Mouse (Mus musculus) liver, embryonic 11.5 days (tissue): ENCODE data around the gene Marveld1. TPM values are rescaled to one million over a fixed set of nuclear protein-coding genes. Genes with fewer than 3 reads are reported as not detected.

ENCODE experiments used
- ATAC-seq: fragments of 200-750 bp; cut with Nextera tagmentation; replicated peaks from 2 replicates; pipeline ENCODE4 v1.8.0; 2017; ENCODE audit warnings: moderate number of reproducible peaks, mild to moderate bottlenecking, moderate TSS enrichment, moderate library complexity; ENCODE audit not compliant: low FRiP score
- DNase-seq: peaks from one replicate; pipeline ENCODE4 v3.0.0-alpha.2; 2017; ENCODE audit warnings: low spot score
- H3K27ac ChIP-seq: fragments of 300-500 bp; sonication (generic); 2 replicates; pipeline ENCODE4 v1.5.1; 2014; ENCODE audit warnings: mild to moderate bottlenecking, low read depth, low read length, control low read depth
- H3K27me3 ChIP-seq: fragments of 300-500 bp; sonication (generic); replicated peaks from 2 replicates; pipeline ENCODE4 v1.6.1; 2014; ENCODE audit warnings: low read length, mixed read lengths; ENCODE audit not compliant: control insufficient read depth, insufficient read depth
- H3K36me3 ChIP-seq: fragments of 300-500 bp; sonication (generic); 2 replicates; pipeline ENCODE4 v1.6.1; 2014; ENCODE audit warnings: mild to moderate bottlenecking, low read length, moderate library complexity, mixed read lengths; ENCODE audit not compliant: control insufficient read depth, insufficient read depth
- H3K4me1 ChIP-seq: fragments of 300-500 bp; sonication (generic); replicated peaks from 2 replicates; pipeline ENCODE4 v1.6.1; 2014; ENCODE audit warnings: low read length, mixed read lengths; ENCODE audit not compliant: control insufficient read depth, insufficient read depth
- H3K4me2 ChIP-seq: fragments of 300-500 bp; sonication (generic); 2 replicates; pipeline ENCODE4 v1.6.1; 2014; ENCODE audit warnings: mild to moderate bottlenecking, control low read depth, moderate library complexity
- H3K4me3 ChIP-seq: fragments of 300-500 bp; sonication (generic); 2 replicates; pipeline ENCODE4 v1.5.1; 2014; ENCODE audit warnings: low read depth, low read length, control low read depth
- H3K9ac ChIP-seq: fragments of 300-500 bp; sonication (generic); 2 replicates; pipeline ENCODE4 v1.6.1; 2014; ENCODE audit warnings: low read depth, low read length, control low read depth
- H3K9me3 ChIP-seq: fragments of 300-500 bp; sonication (generic); 2 replicates; pipeline ENCODE4 v1.6.1; 2016; ENCODE audit warnings: low read length, inconsistent platforms, mixed read lengths; ENCODE audit not compliant: control insufficient read depth
- WGBS: fragments of 180-500 bp; shearing (Covaris S2); extraction: QIAGEN DNeasy Blood & Tissue Kit; methylation state at CpG from one replicate; pipeline ENCODE4 v1.1.7; 2014; 5-methylcytosine and 5-hydroxymethylcytosine counted together
- polyA plus RNA-seq: library from polyadenylated mRNA; unstranded; fragments of >200 nt; fragmentation: Nextera tagmentation; extraction: Ambion mirVana; gene quantifications from 2 replicates; pipeline ENCODE4 v1.2.1, GENCODE M21; 2014

Gene Marveld1
- polyA plus RNA-seq, 1 experiment from 2014 or later: 5.4 TPM

- Histone ChIP-seq H3K4me2 (no peak overlapping the region), H3K9ac (no peak overlapping the region), H3K4me1 (peaks cover 15% of the 10 kb centered on the region), H3K27me3 (no peaks in the 10 kb centered on the region), H3K9me3 (no peaks in the 10 kb centered on the region), H3K4me3 (no peak overlapping the region), H3K27ac (no peak overlapping the region), H3K36me3 (no peaks in the 10 kb centered on the region)
- no peak for DNase-seq
- peak; percentile 81 for ATAC-seq
Observed at GRCm38 (mm10) chr19:42135070-42135469, 12.1 kb upstream of the Marveld1 start.

DNA sequence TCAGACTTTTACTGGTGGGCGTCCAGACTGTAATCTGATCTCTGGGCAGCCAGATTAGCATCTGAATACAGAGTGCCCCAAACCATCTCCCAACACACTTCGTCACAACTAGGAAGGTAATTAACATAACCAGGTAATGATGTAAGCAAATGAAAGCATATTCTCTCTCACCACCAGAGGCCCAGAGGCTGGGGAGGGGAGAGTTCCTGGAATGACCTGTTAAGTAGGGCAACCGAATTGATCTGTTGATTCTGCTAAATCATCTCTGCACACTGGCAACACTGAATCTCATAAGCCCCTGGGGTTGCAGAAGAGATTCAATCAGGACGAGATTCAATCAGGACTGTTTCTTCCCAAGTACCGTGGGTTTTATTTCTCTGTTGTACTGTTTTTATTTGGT lies 11.1 kb upstream of the Marveld1 start:
- WGBS: 36% methylated on average over 5 of the region's 5 CpGs
- H3K4me1 ChIP-seq: peaks cover 15% of the 10 kb centered on the region

GRCm38 (mm10) chr19:42137167-42137672 lies 10.0 kb upstream of the Marveld1 start:
- Histone ChIP-seq H3K27ac (no peak overlapping the region), H3K36me3 (no peaks in the 10 kb centered on the region), H3K4me3 (no peak overlapping the region), H3K4me1 (peaks cover 15% of the 10 kb centered on the region), H3K27me3 (no peaks in the 10 kb centered on the region), H3K9me3 (no peaks in the 10 kb centered on the region), H3K4me2 (no peak overlapping the region), H3K9ac (no peak overlapping the region)
- no peak for DNase-seq
- 88% methylated on average over 4 of the region's 4 CpGs for whole genome bisulfite sequencing
- no peak for ATAC-seq

More for the DNA sequence above, 11.1 kb upstream of the Marveld1 start:
- Histone ChIP-seq H3K27me3 (no peaks in the 10 kb centered on the region), H3K4me2 (no peak overlapping the region), H3K36me3 (no peaks in the 10 kb centered on the region), H3K9ac (no peak overlapping the region), H3K4me3 (no peak overlapping the region), H3K27ac (no peak overlapping the region), H3K9me3 (no peaks in the 10 kb centered on the region)
- ATAC-seq (no peak), DNase-seq (no peak)

DNA sequence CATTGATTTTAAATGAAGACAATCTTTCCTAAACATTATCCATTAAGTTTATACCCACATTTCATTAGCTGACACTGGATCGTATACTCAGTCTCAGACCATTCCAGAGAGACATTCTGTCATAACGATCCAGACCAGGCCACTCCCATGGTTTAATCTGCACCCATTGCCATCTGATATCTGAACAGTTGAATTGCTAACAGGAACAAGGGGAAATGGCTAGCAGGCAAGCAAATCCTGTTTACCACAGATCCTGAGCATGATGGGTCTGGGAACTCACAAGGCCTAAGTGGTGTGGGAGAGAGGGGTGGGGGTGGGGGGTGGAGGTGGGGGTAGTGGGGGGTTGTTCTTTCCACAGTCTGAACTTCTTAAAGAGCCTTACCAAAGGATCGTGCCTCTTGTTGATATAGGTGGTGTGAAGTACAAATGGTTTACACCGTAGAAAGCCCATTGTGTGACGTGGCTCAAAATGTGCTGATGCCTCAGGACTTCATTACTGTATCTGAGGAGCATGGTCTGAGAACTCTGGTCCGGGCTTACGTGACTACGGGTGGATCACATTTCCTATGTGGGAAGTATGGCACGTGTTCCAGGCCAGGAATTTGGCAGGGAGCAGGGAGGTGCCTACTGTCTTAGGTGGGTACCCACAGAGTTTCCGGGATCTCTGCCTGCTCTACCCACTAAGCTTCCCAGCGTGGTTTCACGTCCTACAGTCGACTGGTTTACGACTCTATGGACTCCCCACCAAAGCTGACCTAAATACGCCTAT lies 8.5 kb upstream of the Marveld1 start:
- Histone ChIP-seq H3K9ac (no peak overlapping the region), H3K4me2 (no peak overlapping the region), H3K27ac (no peak overlapping the region), H3K27me3 (no peaks in the 10 kb centered on the region), H3K9me3 (no peaks in the 10 kb centered on the region), H3K36me3 (no peaks in the 10 kb centered on the region), H3K4me3 (no peak overlapping the region), H3K4me1 (peaks cover 15% of the 10 kb centered on the region)
- DNase-seq (no peak), ATAC-seq (no peak)
- 79% methylated on average over 15 of the region's 15 CpGs for WGBS

DNA sequence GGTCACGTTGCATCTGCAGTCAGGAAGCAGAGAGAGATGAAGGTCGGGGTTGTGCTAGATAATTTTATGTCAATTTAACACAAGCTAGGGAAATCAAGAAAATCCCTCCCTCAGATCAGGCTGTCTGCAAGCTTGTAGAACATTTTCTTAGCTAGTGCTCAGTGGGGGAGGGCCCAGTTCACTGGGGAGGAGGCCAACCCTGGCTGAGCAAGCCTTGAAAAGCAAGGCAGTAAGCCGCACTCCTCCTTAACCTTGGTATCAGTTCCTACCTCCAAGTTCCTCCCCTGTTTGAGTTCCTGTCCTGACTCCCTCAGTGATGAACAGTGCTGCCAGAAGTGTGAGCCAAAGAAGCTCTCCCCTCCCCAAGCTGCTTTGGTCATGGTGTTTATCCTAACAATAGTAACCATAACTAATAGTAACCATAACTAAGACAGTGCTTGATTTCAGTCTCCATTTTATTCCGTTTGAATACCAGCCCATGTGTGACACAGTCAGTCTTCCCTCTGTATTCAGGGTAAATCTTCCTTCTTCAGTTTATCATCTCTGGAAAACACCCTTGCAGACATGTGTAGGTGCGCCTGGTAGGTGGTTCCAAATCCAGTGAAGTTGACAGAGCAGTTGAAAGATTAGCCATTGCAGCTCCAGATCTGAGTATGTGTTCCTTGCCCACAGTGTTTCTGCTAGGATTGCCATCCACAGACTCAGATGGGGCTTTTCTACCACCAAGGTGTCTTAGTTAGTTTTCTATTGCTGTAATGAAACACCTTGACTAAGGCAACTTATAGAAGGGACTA lies 7.3 kb upstream of the Marveld1 start:
- no peak overlapping the region for H3K9ac ChIP-seq
- H3K36me3 ChIP-seq: no peaks in the 10 kb centered on the region
- no peak for ATAC-seq
- H3K9me3 ChIP-seq: no peaks in the 10 kb centered on the region
- no peak overlapping the region for H3K4me3 ChIP-seq
- no peak overlapping the region for H3K27ac ChIP-seq
- peaks cover 8% of the 10 kb centered on the region for H3K4me1 ChIP-seq
- 70% methylated on average over 5 of the region's 5 CpGs for WGBS
- no peaks in the 10 kb centered on the region for H3K27me3 ChIP-seq
- no peak for DNase-seq
- no peak overlapping the region for H3K4me2 ChIP-seq

- peaks cover 2% of the 10 kb centered on the region; the same call in 1 of the 2 replicates for H3K4me1 ChIP-seq
- H3K27ac ChIP-seq: no peak overlapping the region
- H3K27me3 ChIP-seq: no peaks in the 10 kb centered on the region; the same call in none of the 2 replicates
- no peak; the same call in 1 of the 2 replicates for ATAC-seq
- no peaks in the 10 kb centered on the region for H3K36me3 ChIP-seq
- no peak overlapping the region for H3K4me2 ChIP-seq
- no peak overlapping the region for H3K4me3 ChIP-seq
- no peaks in the 10 kb centered on the region for H3K9me3 ChIP-seq
- WGBS: 70% methylated on average over 3 of the region's 3 CpGs
- DNase-seq: no peak
- H3K9ac ChIP-seq: no peak overlapping the region
Observed at GRCm38 (mm10) chr19:42141998-42142397, 5.2 kb upstream of the Marveld1 start.

DNA sequence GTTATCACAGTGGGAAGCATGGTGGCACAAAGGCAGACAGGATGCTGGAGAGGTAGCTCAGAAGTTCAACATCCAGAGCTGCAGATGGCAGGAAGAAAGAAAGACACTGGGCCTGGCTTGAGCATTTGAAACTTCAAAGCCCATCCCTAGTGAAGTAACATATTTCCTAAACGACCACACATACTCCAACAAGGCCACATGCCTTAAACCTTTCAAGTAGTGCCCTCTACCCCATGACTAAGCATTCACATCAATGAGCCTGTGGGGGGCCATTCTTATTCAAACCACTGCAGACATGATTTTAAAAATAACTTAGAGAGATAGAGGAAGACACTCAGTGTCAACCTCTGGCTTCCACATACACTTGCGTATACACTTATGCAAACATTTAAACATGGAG lies 4.4 kb upstream of the Marveld1 start:
- H3K4me2 ChIP-seq: no peak overlapping the region
- H3K9ac ChIP-seq: no peak overlapping the region
- no peak overlapping the region for H3K4me3 ChIP-seq
- ATAC-seq (no peak), DNase-seq (no peak)
- 84% methylated on average over 2 of the region's 2 CpGs for WGBS
- H3K27me3 ChIP-seq: peaks cover under 1% of the 10 kb centered on the region
- no peak overlapping the region for H3K27ac ChIP-seq
- peaks cover 2% of the 10 kb centered on the region; the same call in 1 of the 2 replicates for H3K4me1 ChIP-seq
- no peaks in the 10 kb centered on the region for H3K9me3 ChIP-seq
- H3K36me3 ChIP-seq: no peaks in the 10 kb centered on the region

- H3K9ac ChIP-seq: no peak overlapping the region
- H3K9me3 ChIP-seq: no peaks in the 10 kb centered on the region
- H3K27ac ChIP-seq: no peak overlapping the region
- no peaks in the 10 kb centered on the region for H3K36me3 ChIP-seq
- no peak overlapping the region for H3K4me3 ChIP-seq
- DNase-seq (no peak), ATAC-seq (no peak)
- H3K27me3 ChIP-seq: peaks cover 14% of the 10 kb centered on the region
- 45% methylated on average over 6 of the region's 6 CpGs for WGBS
- no peak overlapping the region for H3K4me2 ChIP-seq
- H3K4me1 ChIP-seq: peaks cover 13% of the 10 kb centered on the region
Observed at GRCm38 (mm10) chr19:42144067-42144466, 3.1 kb upstream of the Marveld1 start.
